Mouse (Mus musculus) C2C12 (cell line): ENCODE results near the gene 1700017N19Rik. TPM values are rescaled to one million over a fixed set of nuclear protein-coding genes. Genes with fewer than 3 reads are reported as not detected.

Source experiments
- H3K27me3 ChIP-seq: one replicate; pipeline ENCODE4 v1.6.1; 2011; ENCODE audit not compliant: control insufficient read depth, insufficient read depth, insufficient read length
- H3K36me3 ChIP-seq: one replicate; pipeline ENCODE4 v1.6.1; 2011; ENCODE audit not compliant: control insufficient read depth, insufficient read depth
- H3K4me3 ChIP-seq: one replicate; pipeline ENCODE4 v1.5.1; 2011; ENCODE audit warnings: mild to moderate bottlenecking, control low read depth; ENCODE audit not compliant: poor library complexity, insufficient read depth, severe bottlenecking
- H3K79me2 ChIP-seq: one replicate; pipeline ENCODE4 v1.6.1; 2011; ENCODE audit not compliant: control insufficient read depth, insufficient read depth
- H3K79me3 ChIP-seq: one replicate; pipeline ENCODE4 v1.6.1; 2011; ENCODE audit warnings: low read depth, control low read depth
- H3ac ChIP-seq: one replicate; pipeline ENCODE3; 2011; ENCODE audit warnings: low read depth; ENCODE audit not compliant: control insufficient read depth, insufficient read length
- CEBPB ChIP-seq: IDR thresholded peaks from one replicate; pipeline ENCODE4 v1.6.1; 2011; ENCODE audit warnings: low read depth, mild to moderate bottlenecking, control low read depth, moderate library complexity
- CTCF ChIP-seq: IDR thresholded peaks from one replicate; pipeline ENCODE4 v1.5.1; 2011; ENCODE audit not compliant: control insufficient read depth, insufficient read depth, insufficient read length
- FOSL1 ChIP-seq: IDR thresholded peaks from one replicate; pipeline ENCODE4 v1.8.0; 2011; ENCODE audit warnings: mild to moderate bottlenecking, low read length; ENCODE audit not compliant: poor library complexity, insufficient read depth, severe bottlenecking
- MAX ChIP-seq: IDR thresholded peaks from one replicate; pipeline ENCODE4 v1.6.1; 2011; ENCODE audit warnings: mild to moderate bottlenecking, control low read depth
- MYOD1 ChIP-seq: IDR thresholded peaks from one replicate; pipeline ENCODE4 v1.6.1; 2011; ENCODE audit warnings: low read depth; ENCODE audit not compliant: control insufficient read depth, insufficient read length
- MYOG ChIP-seq: IDR thresholded peaks from one replicate; pipeline ENCODE4 v1.6.1; 2011; ENCODE audit not compliant: control insufficient read depth, insufficient read length; ENCODE audit errors: extremely low read depth
- USF1 ChIP-seq: IDR thresholded peaks from one replicate; pipeline ENCODE4 v1.6.1; 2011; ENCODE audit warnings: low read depth, mild to moderate bottlenecking, control low read depth, moderate library complexity
- polyA plus RNA-seq: library from polyadenylated mRNA; unstranded; fragments of >200 nt; fragmentation: generic; extraction: Trizol; gene quantifications from one replicate; pipeline ENCODE4 v1.2.1, GENCODE M21; 2012; ENCODE audit warnings: missing spikeins

The 1700017N19Rik gene
- polyA plus RNA-seq, 1 experiment = not detected

- TF ChIP-seq FOSL1 (no peak), CEBPB (no peak), USF1 (no peak), MYOG (no peak), MAX (no peak), CTCF (no peak), MYOD1 (no peak)
Measured at GRCm38 (mm10) chr10:100642887-100643286, 52.6 kb downstream of the 1700017N19Rik start.

GRCm38 (mm10) chr10:100645331-100645935 is 55.1 kb downstream of the 1700017N19Rik start:
- H3K79me2 ChIP-seq = no peaks in the 10 kb centered on the region
- TF ChIP-seq MAX (no peak), CEBPB (no peak), MYOG (no peak), USF1 (no peak), FOSL1 (no peak), CTCF (no peak), MYOD1 (no peak)
- H3K36me3 ChIP-seq = no peaks in the 10 kb centered on the region

More at GRCm38 (mm10) chr10:100642887-100643286, 52.6 kb downstream of the 1700017N19Rik start:
- Histone ChIP-seq H3K36me3 (no peaks in the 10 kb centered on the region), H3K79me3 (no peaks in the 10 kb centered on the region), H3K4me3 (no peak overlapping the region), H3K27me3 (no peaks in the 10 kb centered on the region), H3ac (no peak overlapping the region), H3K79me2 (no peaks in the 10 kb centered on the region)

GRCm38 (mm10) chr10:100654183-100654582 is 63.9 kb downstream of the 1700017N19Rik start:
- Histone ChIP-seq H3K27me3 (no peaks in the 10 kb centered on the region), H3K36me3 (no peaks in the 10 kb centered on the region), H3ac (no peak overlapping the region), H3K79me3 (no peaks in the 10 kb centered on the region), H3K4me3 (no peak overlapping the region), H3K79me2 (no peaks in the 10 kb centered on the region)
- TF ChIP-seq FOSL1 (no peak), CEBPB (no peak), MAX (no peak), MYOD1 (no peak), CTCF (no peak), MYOG (no peak), USF1 (no peak)

More at GRCm38 (mm10) chr10:100645331-100645935, 55.1 kb downstream of the 1700017N19Rik start:
- Histone ChIP-seq H3K27me3 (no peaks in the 10 kb centered on the region), H3ac (no peak overlapping the region), H3K79me3 (no peaks in the 10 kb centered on the region), H3K4me3 (no peak overlapping the region)

- TF ChIP-seq USF1 (no peak), CEBPB (no peak), MYOD1 (no peak), MYOG (no peak), CTCF (no peak), FOSL1 (no peak), MAX (no peak)
- Histone ChIP-seq H3K36me3 (no peaks in the 10 kb centered on the region), H3ac (no peak overlapping the region), H3K4me3 (no peak overlapping the region), H3K27me3 (no peaks in the 10 kb centered on the region), H3K79me3 (no peaks in the 10 kb centered on the region), H3K79me2 (no peaks in the 10 kb centered on the region)
Measured at GRCm38 (mm10) chr10:100661970-100662590, 71.8 kb downstream of the 1700017N19Rik start.

Other genes with a start within 250 kb of the 1700017N19Rik start
- 0.19 TPM for gene Gm4302, start 249.6 kb upstream of the 1700017N19Rik start, polyA plus RNA-seq
- gene Gm4303, start 244.5 kb upstream of the 1700017N19Rik start, polyA plus RNA-seq = not detected
- not detected for gene Gm4305, start 239.4 kb upstream of the 1700017N19Rik start, polyA plus RNA-seq
- gene Gm4307, start 229.1 kb upstream of the 1700017N19Rik start, polyA plus RNA-seq = not detected
- not detected for gene Gm4312, start 207.9 kb upstream of the 1700017N19Rik start, polyA plus RNA-seq
- gene Tmtc3, start 103.1 kb upstream of the 1700017N19Rik start, polyA plus RNA-seq = 3.4 TPM
- 2.2 TPM for gene Cep290, start 102.9 kb upstream of the 1700017N19Rik start, polyA plus RNA-seq
- 7.8 TPM for gene 4930430F08Rik, start 61 bp upstream of the 1700017N19Rik start, polyA plus RNA-seq